Mouse (Mus musculus): Measurements from ENCODE around the gene Vsig10l.

- TF ChIP-seq POLR2A (IDR thresholded peaks at IDR 0.05; ENCODE audit: borderline replicate concordance, extremely low read depth, insufficient read depth, insufficient read length, poor library complexity, severe bottlenecking), result no peak
- no peak for TF ChIP-seq CTCF (IDR thresholded peaks at IDR 0.05; ENCODE audit: borderline replicate concordance, extremely low read depth, insufficient read depth, insufficient read length)
Measured at GRCm38 (mm10) chr7:43515076-43515475, 52.1 kb downstream of the Vsig10l start.
